Mouse (Mus musculus) thymus, postnatal 4 days (tissue): ENCODE data around the gene Fbxo39.

Experiments
- DNase-seq: peaks from one replicate; pipeline ENCODE4 v3.0.0; 2021

Fbxo39 gene

GRCm38 (mm10) chr11:72314151-72314895 is at the start of gene Fbxo39:
Fbxo39 (plus strand) TSS chr11:72314444.
- no peak for DNase-seq

GRCm38 (mm10) chr11:72265483-72265882 is 48.8 kb upstream of the Fbxo39 start:
- peak; percentile 7 for DNase-seq

- DNase-seq: peak; percentile 76
Measured at GRCm38 (mm10) chr11:72266207-72266959, 47.9 kb upstream of the Fbxo39 start.

GRCm38 (mm10) chr11:72266960-72267560 is 47.2 kb upstream of the Fbxo39 start, which contains the start of gene Slc13a5:
Slc13a5 (minus strand) TSS chr11:72267222.
- peak; percentile 32 for DNase-seq

GRCm38 (mm10) chr11:72271761-72272160 is 42.5 kb upstream of the Fbxo39 start:
- no peak for DNase-seq

- DNase-seq: no peak
Measured at GRCm38 (mm10) chr11:72273341-72273740, 40.9 kb upstream of the Fbxo39 start.

- no peak for DNase-seq
Measured at GRCm38 (mm10) chr11:72281143-72281851, 32.9 kb upstream of the Fbxo39 start.

GRCm38 (mm10) chr11:72281852-72282400 is 32.3 kb upstream of the Fbxo39 start:
- DNase-seq: no peak

- DNase-seq: no peak
Measured at GRCm38 (mm10) chr11:72283486-72284224, 30.6 kb upstream of the Fbxo39 start.

GRCm38 (mm10) chr11:72284532-72285182 is 29.6 kb upstream of the Fbxo39 start:
- DNase-seq: no peak

- DNase-seq: no peak
Measured at GRCm38 (mm10) chr11:72285971-72286480, 28.2 kb upstream of the Fbxo39 start.

- no peak for DNase-seq
Measured at GRCm38 (mm10) chr11:72286651-72287050, 27.6 kb upstream of the Fbxo39 start.

GRCm38 (mm10) chr11:72287126-72287525 is 27.1 kb upstream of the Fbxo39 start:
- DNase-seq: no peak

- DNase-seq: no peak
Measured at GRCm38 (mm10) chr11:72287543-72287942, 26.7 kb upstream of the Fbxo39 start.

GRCm38 (mm10) chr11:72293116-72293515 is 21.1 kb upstream of the Fbxo39 start:
- DNase-seq: no peak

- DNase-seq: peak; percentile 39
Measured at GRCm38 (mm10) chr11:72301334-72301733, 12.9 kb upstream of the Fbxo39 start, which contains the start of gene Xaf1. Xaf1 (plus strand) TSS chr11:72301629.

GRCm38 (mm10) chr11:72302230-72302629 is 12.0 kb upstream of the Fbxo39 start:
- DNase-seq: no peak

GRCm38 (mm10) chr11:72307461-72307860 is 6.8 kb upstream of the Fbxo39 start:
- DNase-seq: no peak

- DNase-seq: no peak
Measured at GRCm38 (mm10) chr11:72308982-72309381, 5.3 kb upstream of the Fbxo39 start.

GRCm38 (mm10) chr11:72310491-72310890 is 3.8 kb upstream of the Fbxo39 start:
- no peak for DNase-seq

GRCm38 (mm10) chr11:72311355-72312001 is 2.8 kb upstream of the Fbxo39 start:
- no peak for DNase-seq
